Mouse (Mus musculus) monocyte, adult 2 months (primary cell): ENCODE measurements around the gene Sh3d21.

Experiments used
- DNase-seq, 2 experiments: peaks; one replicate each; pipeline ENCODE4 v3.0.0; 2022; ENCODE audit warnings: low spot score in 2 of 2, low read depth in 1 of 2

Gene Sh3d21

DNA sequence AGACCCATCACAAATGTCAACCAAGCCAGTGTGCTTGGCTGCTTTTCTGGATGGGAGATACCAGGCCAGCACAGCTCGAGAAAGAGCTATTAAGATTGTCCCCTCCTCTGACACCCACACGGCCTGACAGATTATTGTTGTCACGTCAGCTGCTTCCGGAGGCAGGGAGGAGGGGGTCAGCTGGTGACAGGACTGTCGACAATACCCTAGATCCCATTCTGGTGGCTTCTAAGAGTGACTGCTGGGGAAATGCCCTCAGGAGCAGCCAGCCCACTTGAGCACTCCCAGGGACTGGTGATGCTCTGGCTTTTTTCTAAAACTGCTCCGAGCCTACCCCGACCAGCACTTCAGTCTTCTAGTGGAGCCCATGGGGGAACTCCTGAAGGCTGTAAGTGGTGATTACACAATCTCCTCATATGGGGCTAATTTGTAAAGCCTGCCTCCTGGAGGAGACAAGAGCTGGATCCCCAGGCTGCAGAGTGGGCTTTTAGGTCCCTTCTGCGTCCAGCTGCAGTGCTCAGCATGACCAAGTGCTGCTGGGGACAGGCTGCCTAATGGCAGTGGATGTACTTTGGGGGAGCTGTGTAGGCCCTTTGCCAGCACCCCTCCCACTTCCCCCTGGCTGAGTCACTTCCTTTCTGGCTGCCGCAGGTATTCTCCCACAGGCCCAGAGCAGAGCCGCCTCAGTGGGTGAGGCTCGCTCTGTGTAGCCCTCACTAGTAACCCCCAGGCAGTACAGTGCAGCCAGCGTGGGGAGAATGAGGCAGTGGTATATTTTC lies 52.7 kb downstream of the Sh3d21 start:
- DNase-seq = peak; percentile 63 to 73

DNA sequence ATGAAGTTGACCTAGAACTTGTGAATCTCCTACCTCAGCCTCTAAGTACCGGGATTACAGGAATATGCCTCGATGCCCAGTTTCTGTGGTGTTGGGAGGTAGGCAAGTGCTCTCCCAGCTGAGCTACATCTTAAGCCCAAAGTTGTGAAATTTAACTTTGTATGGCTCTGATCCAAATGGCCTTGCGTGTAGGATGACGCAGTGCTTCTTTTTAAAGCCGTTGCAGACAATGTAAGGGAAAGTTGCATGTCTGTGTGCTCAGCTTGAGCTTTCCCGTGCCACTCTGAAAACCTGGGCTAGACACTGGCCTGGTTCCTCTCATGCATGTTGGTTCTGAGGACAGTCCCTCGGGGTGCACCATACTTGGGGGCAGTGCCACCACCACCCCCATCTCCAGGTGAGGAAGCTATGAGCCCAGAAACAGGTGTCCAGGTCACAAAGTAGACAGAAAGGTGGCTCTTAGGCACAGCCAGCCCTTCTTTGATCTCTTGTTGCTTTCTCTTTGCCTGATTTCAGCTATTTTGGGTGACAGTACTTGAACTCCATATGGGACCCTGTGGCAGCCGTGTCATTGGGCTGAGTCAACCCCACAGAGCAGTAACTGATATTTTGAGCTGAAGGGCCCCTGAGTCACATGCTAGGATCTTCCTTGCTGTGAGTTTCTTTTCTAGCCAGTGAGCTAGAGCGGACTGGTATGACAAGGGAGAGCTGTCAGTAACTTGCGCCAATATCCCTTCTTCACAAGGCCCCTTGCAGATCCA lies 53.5 kb downstream of the Sh3d21 start:
- no peak for DNase-seq

DNA sequence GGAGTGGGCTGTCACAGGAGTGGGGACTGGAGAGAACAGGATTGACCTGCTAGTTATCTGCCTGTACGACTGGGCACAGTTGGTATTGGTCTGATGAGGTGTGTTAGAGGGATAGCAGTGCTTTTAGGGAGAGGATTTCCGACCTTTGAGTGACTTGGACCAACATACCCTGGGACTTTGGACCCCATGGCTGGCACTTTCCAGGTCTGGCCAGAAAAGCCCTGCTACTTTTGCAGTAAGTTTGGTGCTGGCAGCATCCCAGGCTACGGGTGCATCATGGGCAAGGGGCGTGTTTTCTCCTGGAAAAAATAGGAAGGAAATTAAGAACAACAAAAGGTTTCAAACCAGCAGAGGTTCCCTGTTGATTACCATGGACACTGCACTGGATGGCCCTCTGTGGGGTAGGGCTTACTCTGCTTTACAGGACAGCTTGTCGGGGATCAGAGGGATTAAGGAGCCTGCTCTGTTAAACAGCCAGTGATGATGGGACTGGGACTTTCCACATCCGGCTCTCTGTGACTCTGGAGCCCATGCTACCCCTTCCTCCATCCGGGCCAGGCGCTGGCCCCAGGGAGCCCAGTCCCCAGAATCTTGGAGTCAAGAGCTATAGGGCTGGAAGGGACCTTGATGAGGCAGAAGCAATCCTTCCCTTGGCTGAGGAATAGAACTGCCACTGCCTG lies 55.1 kb downstream of the Sh3d21 start:
- DNase-seq = no peak

DNA sequence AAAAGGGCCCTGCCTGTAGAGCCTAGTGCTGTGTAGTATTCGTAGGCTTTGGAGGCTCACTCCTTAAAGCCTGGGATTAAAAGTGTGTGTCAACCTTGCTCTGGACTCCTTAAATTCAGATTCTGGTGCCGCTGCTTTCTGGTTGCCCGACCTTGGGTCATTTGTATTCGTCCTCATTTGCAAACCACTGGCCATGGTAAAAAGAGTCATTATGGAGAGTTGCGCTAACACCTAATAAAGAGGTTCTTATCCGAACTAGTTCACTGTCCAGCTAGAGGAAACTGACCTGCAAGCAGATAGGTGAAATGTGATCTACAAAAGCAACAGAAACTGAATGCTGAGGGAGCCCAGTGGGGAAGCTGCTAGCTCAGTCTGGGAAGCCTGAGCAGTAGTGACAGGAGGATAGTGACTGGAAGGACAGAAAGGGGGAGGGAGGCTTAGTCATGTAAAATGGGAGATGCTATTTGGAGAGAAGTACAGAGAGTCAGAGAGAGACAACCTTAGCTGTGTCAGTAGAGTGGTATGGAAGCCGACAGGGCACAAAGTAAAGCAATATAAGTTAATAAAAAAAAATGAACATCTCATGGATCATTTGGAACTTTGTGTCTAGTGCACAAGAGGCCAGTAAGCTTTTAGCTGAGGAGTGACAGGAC lies 58.0 kb downstream of the Sh3d21 start:
- no peak for DNase-seq

DNA sequence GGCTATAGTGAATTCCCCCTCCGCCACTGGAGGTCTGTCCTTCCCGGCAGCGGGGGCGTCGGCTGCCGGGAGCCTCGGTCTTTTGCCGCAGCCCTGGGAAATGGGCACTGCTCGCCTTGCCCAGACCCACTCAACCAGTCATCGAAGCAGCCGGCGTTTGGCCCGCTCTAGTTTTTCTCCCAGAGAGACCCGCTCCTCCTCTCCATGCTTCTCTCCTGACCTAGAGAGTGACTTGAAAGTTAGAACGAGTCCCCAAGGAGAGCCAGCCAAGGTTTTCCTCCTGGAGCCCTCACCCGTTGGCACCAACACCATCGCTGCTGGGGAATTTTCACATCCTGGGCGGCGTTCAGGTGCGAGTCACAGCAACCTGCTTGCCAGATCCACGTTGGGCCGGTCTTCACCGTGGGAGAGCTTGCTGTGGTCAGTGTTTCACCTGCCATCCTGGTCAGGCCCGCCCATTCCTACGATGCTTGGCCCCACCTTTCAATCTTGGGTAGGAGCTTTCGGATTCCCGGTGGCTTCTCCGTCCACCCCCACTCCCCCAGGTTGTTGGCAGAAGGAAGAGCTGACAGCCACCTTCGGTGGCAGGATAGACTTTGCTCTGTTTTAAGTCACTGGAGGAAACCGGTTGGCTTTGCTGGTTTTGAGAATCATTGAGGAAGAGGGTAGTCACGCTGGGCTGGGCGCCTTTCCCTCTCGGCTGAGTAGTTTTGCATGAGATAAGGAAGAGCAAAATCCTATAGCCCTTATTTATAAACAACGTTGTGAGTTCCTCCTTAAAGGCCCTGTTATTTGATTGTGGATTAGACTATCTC lies 58.8 kb downstream of the Sh3d21 start:
- DNase-seq = peak in 1 of 2 experiments; percentile 22

DNA sequence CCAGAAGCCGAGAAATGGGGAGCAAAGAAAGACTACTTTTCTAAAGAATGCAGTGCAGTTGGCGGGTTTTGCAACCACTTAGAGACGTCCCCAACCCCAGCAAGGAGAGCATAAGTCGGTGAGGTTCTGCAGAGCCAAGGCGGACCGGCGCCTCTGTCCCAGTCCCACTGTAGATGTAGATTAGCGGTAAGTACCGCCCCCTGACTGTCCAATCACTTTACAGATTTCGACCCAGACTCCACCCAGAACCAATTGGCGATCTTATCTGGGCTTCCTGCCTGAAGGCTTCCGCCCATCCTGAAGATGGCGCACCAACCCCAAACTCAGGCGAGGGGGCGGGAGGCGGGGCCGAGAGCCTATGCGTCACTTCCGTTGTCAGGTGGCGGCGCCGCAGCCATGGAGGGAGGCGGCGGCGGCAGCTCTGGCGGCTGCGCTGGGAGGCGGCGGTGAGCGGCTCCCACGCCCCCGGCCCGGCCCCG lies 59.7 kb downstream of the Sh3d21 start, which contains the start of gene Stk40:
Gene Stk40, plus strand, starts transcription at position 368 of the 479 bp plus-strand sequence.
- peak; percentile 89 to 93 for DNase-seq

DNA sequence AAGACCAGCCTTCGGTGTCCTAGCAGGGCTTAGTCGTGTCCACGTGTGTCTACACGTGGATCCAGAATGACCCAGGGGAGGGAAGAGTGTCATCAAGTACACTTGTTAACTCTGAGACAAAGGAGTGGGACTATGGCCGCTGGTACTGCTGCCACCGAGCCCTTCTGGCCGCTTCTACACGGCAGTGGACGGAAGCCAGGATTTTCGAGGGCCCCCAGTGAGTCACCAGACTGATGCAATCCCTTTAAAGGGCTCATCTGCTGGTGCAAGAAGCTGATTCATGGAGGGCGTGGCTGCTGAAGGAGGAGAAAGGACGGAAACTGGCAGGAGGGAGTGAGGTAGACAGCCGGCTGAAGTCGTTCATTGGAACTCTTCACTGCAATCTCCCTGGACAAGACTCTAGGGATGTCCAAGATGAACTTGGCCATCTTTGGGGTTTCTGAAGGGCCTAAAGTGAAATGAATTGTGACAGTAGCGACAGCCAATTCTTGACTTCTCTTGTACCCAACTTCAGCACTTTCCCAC lies 60.2 kb downstream of the Sh3d21 start:
- peak; percentile 88 to 95 for DNase-seq

DNA sequence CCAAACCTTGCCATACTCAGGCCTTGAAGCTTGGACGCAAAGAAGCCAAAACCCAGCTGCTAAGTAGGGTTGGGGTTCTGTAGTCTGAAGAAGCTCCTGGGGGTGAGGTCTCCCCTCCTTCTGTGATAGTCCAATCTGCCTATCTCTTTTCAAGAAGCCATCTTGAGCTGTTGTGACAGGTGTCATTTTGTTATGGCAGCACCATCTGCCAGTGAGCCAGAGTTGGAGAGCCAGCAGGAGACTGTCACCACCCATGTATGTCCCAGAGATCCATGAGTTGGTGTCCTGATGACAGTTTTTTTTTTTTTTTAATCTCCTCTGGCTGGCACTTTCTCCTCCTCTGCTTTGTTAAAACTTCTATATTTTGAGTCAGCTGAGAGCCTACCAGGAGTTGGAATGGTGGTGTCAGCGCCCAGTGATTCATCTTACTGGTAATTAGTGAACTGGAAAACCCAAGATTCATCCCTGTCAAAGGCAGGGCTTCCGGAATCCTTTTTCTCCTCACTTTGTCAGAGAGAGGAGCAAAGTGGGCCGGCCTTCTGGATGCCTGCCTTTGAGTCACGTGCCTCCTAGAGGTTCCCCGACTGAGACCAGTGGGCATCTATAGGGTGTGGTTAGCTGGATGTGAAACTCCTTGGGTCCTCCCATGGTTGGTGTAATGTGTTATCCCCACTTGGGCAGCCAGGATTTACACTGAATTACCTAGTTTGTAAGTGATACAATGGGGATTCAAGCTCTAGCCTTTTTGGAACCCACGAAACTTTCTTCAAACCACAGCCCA lies 61.0 kb downstream of the Sh3d21 start:
- DNase-seq = peak; percentile 47 to 64

DNA sequence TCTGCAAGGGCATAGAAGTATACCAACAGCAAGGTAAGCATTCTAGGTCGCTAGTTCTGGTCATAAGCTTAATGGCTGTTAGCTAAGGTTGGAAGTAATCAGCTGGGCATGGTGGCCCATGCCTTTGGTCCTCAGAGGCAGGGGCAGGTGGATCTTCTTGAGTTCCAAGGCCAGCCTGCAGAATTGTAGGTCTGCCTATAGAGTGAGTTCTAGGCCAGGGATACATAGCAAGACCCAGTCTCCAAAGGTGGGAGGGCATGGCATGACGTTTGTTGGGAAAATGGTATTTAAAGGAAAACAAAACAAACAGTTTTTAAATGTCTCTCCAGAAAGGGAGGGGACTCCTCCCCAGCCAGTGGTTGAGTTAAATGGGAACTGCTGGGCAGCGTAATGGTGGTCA lies 62.5 kb downstream of the Sh3d21 start:
- no peak for DNase-seq
